Mouse (Mus musculus): ENCODE measurements around the gene Ptprk. TPM values are rescaled to one million over a fixed set of nuclear protein-coding genes. Genes with fewer than 3 reads are reported as not detected.
A peak's percentile ranks its signal among the peaks of the same experiment; 100 is the strongest.

Ptprk gene
- polyA plus RNA-seq, 1 experiment from 2014 or later: 31.1 TPM

GRCm38 (mm10) chr10:28215153-28215552, 140.5 kb downstream of the Ptprk start:
- Histone ChIP-seq H3K9me3 (ENCODE audit: low read length) (no peaks in the 10 kb centered on the region), H3K4me3 (ENCODE audit: low read depth, low read length) (no peak overlapping the region), H3K4me1 (ENCODE audit: insufficient read depth, low read depth, low read length) (no peaks in the 10 kb centered on the region), H3K36me3 (ENCODE audit: insufficient read depth, low read length) (no peaks in the 10 kb centered on the region), H3K27me3 (replicated peaks; ENCODE audit: insufficient read depth, low read length) (no peaks in the 10 kb centered on the region), H3K27ac (ENCODE audit: low read length) (no peak overlapping the region), H3K9ac (replicated peaks; ENCODE audit: low read depth) (no peak overlapping the region), H3K4me2 (replicated peaks; ENCODE audit: low read depth, low read length) (no peak overlapping the region)
- no peak for DNase-seq (ENCODE audit: low spot score)
- WGBS: 68% methylated on average over 6 of the region's 6 CpGs
- no peak for ATAC-seq
- TF ChIP-seq EP300 (IDR thresholded peaks at IDR 0.05) (no peak), CTCF (IDR thresholded peaks at IDR 0.05) (no peak)

- H3K4me3 ChIP-seq (ENCODE audit: low read depth, low read length): no peak overlapping the region
- WGBS: 68% methylated on average over 6 of the region's 6 CpGs
- no peak for DNase-seq (ENCODE audit: low spot score)
- no peaks in the 10 kb centered on the region; the same call in 1 of the 2 replicates for H3K4me1 ChIP-seq (ENCODE audit: insufficient read depth, low read depth, low read length)
- no peak overlapping the region for H3K4me2 ChIP-seq (replicated peaks; ENCODE audit: low read depth, low read length)
- no peak overlapping the region for H3K9ac ChIP-seq (replicated peaks; ENCODE audit: low read depth)
- no peak overlapping the region for H3K27ac ChIP-seq (ENCODE audit: low read length)
- no peaks in the 10 kb centered on the region for H3K27me3 ChIP-seq (replicated peaks; ENCODE audit: insufficient read depth, low read length)
- TF ChIP-seq EP300 (IDR thresholded peaks at IDR 0.05) (no peak), CTCF (IDR thresholded peaks at IDR 0.05) (no peak)
- ATAC-seq: no peak
- no peaks in the 10 kb centered on the region for H3K9me3 ChIP-seq (ENCODE audit: low read length)
- no peaks in the 10 kb centered on the region for H3K36me3 ChIP-seq (ENCODE audit: insufficient read depth, low read length)
These were observed 149.0 kb downstream of the Ptprk start for GRCm38 (mm10) chr10:28223602-28224001.

DNA sequence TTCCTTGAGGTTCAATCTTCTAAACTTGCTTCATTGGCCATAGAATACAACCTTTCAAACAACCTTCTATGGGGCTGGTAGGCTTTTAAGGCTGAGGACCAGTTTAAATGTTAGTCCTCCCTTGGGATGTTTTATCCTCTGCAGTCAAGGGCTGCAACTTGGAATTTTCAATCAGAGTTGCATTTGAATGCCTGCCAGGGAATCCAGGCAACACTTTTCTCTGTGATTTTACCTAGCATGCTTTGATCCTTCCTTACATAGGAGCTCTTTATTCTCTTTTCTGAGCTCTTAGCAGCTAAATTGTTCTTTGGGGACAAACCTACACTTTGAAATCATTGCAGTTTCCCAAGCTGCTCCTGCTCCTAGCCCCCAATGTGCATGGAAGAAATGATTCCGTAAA, 149.8 kb downstream of the Ptprk start:
- Histone ChIP-seq H3K27me3 (replicated peaks; ENCODE audit: insufficient read depth, low read length) (no peaks in the 10 kb centered on the region), H3K4me2 (replicated peaks; ENCODE audit: low read depth, low read length) (no peak overlapping the region), H3K9me3 (ENCODE audit: low read length) (no peaks in the 10 kb centered on the region), H3K4me3 (ENCODE audit: low read depth, low read length) (no peak overlapping the region), H3K27ac (ENCODE audit: low read length) (no peak overlapping the region), H3K9ac (replicated peaks; ENCODE audit: low read depth) (no peak overlapping the region), H3K36me3 (ENCODE audit: insufficient read depth, low read length) (no peaks in the 10 kb centered on the region), H3K4me1 (ENCODE audit: insufficient read depth, low read depth, low read length) (no peaks in the 10 kb centered on the region; the same call in 1 of the 2 replicates)
- WGBS: 93% methylated on average over 1 of the region's 1 CpGs
- TF ChIP-seq EP300 (IDR thresholded peaks at IDR 0.05) (no peak), CTCF (IDR thresholded peaks at IDR 0.05) (no peak)
- ATAC-seq: no peak
- no peak for DNase-seq (ENCODE audit: low spot score)

DNA sequence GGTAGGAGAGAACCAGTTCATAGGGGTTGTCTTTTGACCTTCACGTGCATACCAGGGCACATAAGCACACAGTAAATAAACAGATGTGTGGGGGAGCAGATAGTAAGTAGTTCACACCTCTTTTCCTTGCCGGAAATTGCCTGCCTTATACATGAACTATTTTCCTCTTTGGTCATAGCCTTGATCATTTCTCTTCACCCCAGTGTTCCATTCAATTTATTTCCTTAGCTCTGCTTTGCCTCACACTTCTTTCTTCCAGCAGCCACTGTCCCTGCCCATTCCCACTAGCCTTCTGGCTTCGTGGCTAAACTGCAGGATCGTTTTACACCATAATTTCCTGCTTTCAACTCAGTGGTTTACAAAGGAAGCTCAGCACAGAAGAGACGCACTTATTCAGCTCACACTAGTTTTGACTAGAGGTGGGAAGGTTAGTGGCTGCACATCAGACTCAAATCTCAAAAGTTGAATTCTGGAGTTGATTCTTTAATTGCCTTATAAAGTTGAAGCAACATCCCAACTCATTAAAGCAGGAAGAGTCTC, 151.0 kb downstream of the Ptprk start:
- Histone ChIP-seq H3K4me1 (ENCODE audit: insufficient read depth, low read depth, low read length) (no peaks in the 10 kb centered on the region; the same call in 1 of the 2 replicates), H3K4me3 (ENCODE audit: low read depth, low read length) (no peak overlapping the region), H3K9ac (replicated peaks; ENCODE audit: low read depth) (no peak overlapping the region), H3K27ac (ENCODE audit: low read length) (no peak overlapping the region), H3K4me2 (replicated peaks; ENCODE audit: low read depth, low read length) (no peak overlapping the region), H3K9me3 (ENCODE audit: low read length) (no peaks in the 10 kb centered on the region), H3K36me3 (ENCODE audit: insufficient read depth, low read length) (no peaks in the 10 kb centered on the region), H3K27me3 (replicated peaks; ENCODE audit: insufficient read depth, low read length) (no peaks in the 10 kb centered on the region)
- no peak for DNase-seq (ENCODE audit: low spot score)
- WGBS: 21% methylated on average over 5 of the region's 5 CpGs
- TF ChIP-seq CTCF (IDR thresholded peaks at IDR 0.05) (no peak), EP300 (IDR thresholded peaks at IDR 0.05) (no peak)
- ATAC-seq: no peak

GRCm38 (mm10) chr10:28227732-28228131, 153.1 kb downstream of the Ptprk start:
- peak; percentile 51 for DNase-seq (ENCODE audit: low spot score)
- H3K27ac ChIP-seq (ENCODE audit: low read length): no peak overlapping the region
- ATAC-seq: peak; percentile 68
- H3K27me3 ChIP-seq (replicated peaks; ENCODE audit: insufficient read depth, low read length): no peaks in the 10 kb centered on the region
- H3K4me3 ChIP-seq (ENCODE audit: low read depth, low read length): no peak overlapping the region
- TF ChIP-seq EP300 (IDR thresholded peaks at IDR 0.05) (peak; percentile 37), CTCF (IDR thresholded peaks at IDR 0.05) (no peak)
- WGBS: 59% methylated on average over 4 of the region's 4 CpGs
- no peaks in the 10 kb centered on the region for H3K9me3 ChIP-seq (ENCODE audit: low read length)
- H3K9ac ChIP-seq (replicated peaks; ENCODE audit: low read depth): no peak overlapping the region
- H3K4me2 ChIP-seq (replicated peaks; ENCODE audit: low read depth, low read length): no peak overlapping the region
- no peaks in the 10 kb centered on the region for H3K36me3 ChIP-seq (ENCODE audit: insufficient read depth, low read length)
- no peaks in the 10 kb centered on the region; the same call in 1 of the 2 replicates for H3K4me1 ChIP-seq (ENCODE audit: insufficient read depth, low read depth, low read length)

DNA sequence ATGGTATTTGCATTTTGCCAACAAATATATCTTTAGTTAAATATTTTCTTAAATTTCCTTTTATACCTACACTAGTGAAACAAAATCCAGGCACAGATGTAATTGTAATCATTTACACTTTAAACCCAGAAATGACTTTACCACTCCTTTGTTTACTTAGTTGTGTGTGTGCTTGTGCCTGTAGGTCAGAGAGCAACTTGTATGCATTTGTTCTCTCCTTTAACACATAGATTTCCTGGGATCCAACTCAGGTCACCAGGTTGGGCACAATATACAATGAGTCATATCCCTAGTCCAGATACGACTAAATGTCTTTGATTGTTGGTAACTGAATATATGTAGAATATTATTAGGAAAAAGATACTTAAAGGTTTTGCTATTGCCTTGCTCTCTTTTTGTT, 153.6 kb downstream of the Ptprk start:
- no peak overlapping the region for H3K4me3 ChIP-seq (ENCODE audit: low read depth, low read length)
- H3K36me3 ChIP-seq (ENCODE audit: insufficient read depth, low read length): no peaks in the 10 kb centered on the region
- TF ChIP-seq EP300 (IDR thresholded peaks at IDR 0.05) (no peak), CTCF (IDR thresholded peaks at IDR 0.05) (no peak)
- no peak overlapping the region for H3K9ac ChIP-seq (replicated peaks; ENCODE audit: low read depth)
- H3K4me2 ChIP-seq (replicated peaks; ENCODE audit: low read depth, low read length): no peak overlapping the region
- H3K27ac ChIP-seq (ENCODE audit: low read length): no peak overlapping the region
- 38% methylated on average over 1 of the region's 1 CpGs for WGBS
- peak; percentile 53 for DNase-seq (ENCODE audit: low spot score)
- no peaks in the 10 kb centered on the region for H3K9me3 ChIP-seq (ENCODE audit: low read length)
- H3K27me3 ChIP-seq (replicated peaks; ENCODE audit: insufficient read depth, low read length): no peaks in the 10 kb centered on the region
- ATAC-seq: 0 out of 2 replicates have a peak, but pooled peaks have one; percentile 17
- H3K4me1 ChIP-seq (ENCODE audit: insufficient read depth, low read depth, low read length): no peaks in the 10 kb centered on the region; the same call in 1 of the 2 replicates

Measured in lung, postnatal 0 days (tissue).